8 mouse cellular contexts compared by ENCODE assay signal in genomic region chr16:70313496-70313885, GRCm38 (mm10). TPM values are rescaled to one million over a fixed set of nuclear protein-coding genes. Genes with fewer than 3 reads are reported as not detected.
DNase-seq lines count a peak whose midpoint lies in the region; ATAC-seq and TF ChIP-seq lines count a peak whose summit lies in the region.

No protein-coding gene starts in this region.

- no peak for ATAC-seq in heart, embryonic 14.5 days (ENCODE audit: insufficient number of reproducible peaks, insufficient read depth, low FRiP score, low read depth)
- ATAC-seq in heart, postnatal 0 days (ENCODE audit: insufficient read depth, low read depth) = no peak

- H3K9me3 ChIP-seq in heart, embryonic 14.5 days (ENCODE audit: control insufficient read depth, low read length) = no peaks in the 10 kb centered on the region
- H3K9me3 ChIP-seq in MEL (replicated peaks; ENCODE audit: insufficient read depth, low read length) = no peaks in the 10 kb centered on the region
- H3K9me3 ChIP-seq in heart, postnatal 0 days (replicated peaks; ENCODE audit: control insufficient read depth, low read length) = no peaks in the 10 kb centered on the region

- intact Hi-C loops in heart, postnatal 10 days (cut with DNase I) = loop anchor here (5.0 kb wide), 1 partner anchor 249 kb away; no protein-coding TSS in a partner anchor

- TF ChIP-seq POLR2A in MEL (IDR thresholded peaks at IDR 0.05; ENCODE audit: control insufficient read depth in 1 of 2, insufficient read depth in 1 of 2, low read depth in 1 of 2, low read length in 2 of 2, poor library complexity in 1 of 2) = no peak

- peak overlapping the region; percentile 81 to 98 for H3K27ac ChIP-seq in heart, embryonic 14.5 days (replicated peaks in 1 of 2; ENCODE audit: control insufficient read depth in 1 of 2, insufficient read depth in 1 of 2, low read depth in 2 of 2, low read length in 2 of 2)
- H3K27ac ChIP-seq in MEL (ENCODE audit: control insufficient read depth, low read depth, low read length) = peak overlapping the region; percentile 72
- peak overlapping the region; percentile 97 for H3K27ac ChIP-seq in heart, postnatal 0 days (ENCODE audit: low read depth)

- no peak for TF ChIP-seq EP300 in MEL (IDR thresholded peaks at IDR 0.05; ENCODE audit: low read depth in 1 of 2, low read length in 2 of 2)
- TF ChIP-seq EP300 in heart, postnatal 0 days (IDR thresholded peaks at IDR 0.05; ENCODE audit: low read depth) = no peak

- no peak for TF ChIP-seq CTCF in MEL (IDR thresholded peaks at IDR 0.05 in 2 of 3, conservative IDR thresholded peaks at IDR 0.05 in 1 of 3; ENCODE audit: control insufficient read depth in 1 of 3, insufficient read depth in 1 of 3, low read depth in 2 of 3, low read length in 3 of 3, poor library complexity in 1 of 3, severe bottlenecking in 1 of 3)
- TF ChIP-seq CTCF in heart, postnatal 0 days (IDR thresholded peaks at IDR 0.05; ENCODE audit: low read depth) = no peak; the same call in 1 of the 2 replicates

- no peak for DNase-seq in heart, postnatal 10 days
- DNase-seq in MEL (ENCODE audit: low read depth, low spot score) (no peak), adipocyte (ENCODE audit: low spot score) (no peak)
- no peak for DNase-seq in heart, postnatal 0 days (ENCODE audit: low spot score)
- peak; percentile 14 for DNase-seq in lung, postnatal 36 days
- no peak for DNase-seq in left cerebral cortex, adult 18-20 months (ENCODE audit: low spot score in 2 of 2)
- no peak for DNase-seq in layer of hippocampus, postnatal 25 days (ENCODE audit: extremely low spot score in 1 of 2, low spot score in 1 of 2)

- no peaks in the 10 kb centered on the region for H3K4me1 ChIP-seq in heart, embryonic 14.5 days (ENCODE audit: control insufficient read depth in 2 of 2, insufficient read depth in 2 of 2, low read length in 2 of 2)
- peaks cover 0 to 2% of the 10 kb centered on the region in 2 experiments; a peak in 1 of 4 replicates for H3K4me1 ChIP-seq in MEL (ENCODE audit: control insufficient read depth in 1 of 2, insufficient read depth in 2 of 2, low read length in 2 of 2)
- no peaks in the 10 kb centered on the region for H3K4me1 ChIP-seq in heart, postnatal 0 days (ENCODE audit: control insufficient read depth, insufficient read depth)

- TF ChIP-seq RAD21 in MEL (IDR thresholded peaks at IDR 0.05; ENCODE audit: low read depth, low read length) = no peak

- 4% methylated on average over 7 of the region's 7 CpGs for WGBS in heart, embryonic 14.5 days
- under 1% methylated on average over 7 of the region's 7 CpGs for WGBS in heart, postnatal 0 days

- H3K4me3 ChIP-seq in heart, embryonic 14.5 days (ENCODE audit: control insufficient read depth in 1 of 2, insufficient read depth in 1 of 2, low read depth in 1 of 2, low read length in 2 of 2) = peak overlapping the region; percentile 58 to 73
- peak overlapping the region; percentile 82 to 97 for H3K4me3 ChIP-seq in MEL (ENCODE audit: control insufficient read depth in 1 of 2, insufficient read depth in 1 of 2, low read depth in 2 of 2, low read length in 2 of 2)
- peak overlapping the region; percentile 72 for H3K4me3 ChIP-seq in heart, postnatal 0 days (ENCODE audit: low read depth, low read length)

- peak overlapping the region; percentile 91 for H3K9ac ChIP-seq in heart, embryonic 14.5 days (ENCODE audit: low read length)
- H3K9ac ChIP-seq in MEL (ENCODE audit: control insufficient read depth, low read depth, low read length, poor library complexity, severe bottlenecking) = peak overlapping the region; percentile 96
- peak overlapping the region; percentile 76 for H3K9ac ChIP-seq in heart, postnatal 0 days (replicated peaks; ENCODE audit: low read depth, low read length)

- H3K79me2 ChIP-seq in MEL (ENCODE audit: control insufficient read depth, insufficient read depth, low read length, poor library complexity) = peaks cover 2% of the 10 kb centered on the region; the same call in 1 of the 2 replicates

- H3K27me3 ChIP-seq in heart, embryonic 14.5 days (ENCODE audit: control insufficient read depth, insufficient read depth, low read length) = no peaks in the 10 kb centered on the region
- H3K27me3 ChIP-seq in MEL (ENCODE audit: control insufficient read depth in 1 of 2, insufficient read depth in 2 of 2, low read length in 2 of 2) = no peaks in the 10 kb centered on the region
- H3K27me3 ChIP-seq in heart, postnatal 0 days (ENCODE audit: control insufficient read depth, insufficient read depth, low read length) = no peaks in the 10 kb centered on the region

- H3K4me2 ChIP-seq in heart, embryonic 14.5 days (ENCODE audit: low read length) = peak overlapping the region; percentile 66
- peak overlapping the region; percentile 64 for H3K4me2 ChIP-seq in heart, postnatal 0 days (ENCODE audit: low read depth, low read length)

- no peaks in the 10 kb centered on the region for H3K36me3 ChIP-seq in heart, embryonic 14.5 days (ENCODE audit: control insufficient read depth, insufficient read depth, low read length)
- H3K36me3 ChIP-seq in MEL (ENCODE audit: control insufficient read depth in 1 of 2, insufficient read depth in 2 of 2, low read length in 2 of 2) = peaks cover 0 to 2% of the 10 kb centered on the region in 2 experiments; a peak in 1 of 4 replicates
- no peaks in the 10 kb centered on the region for H3K36me3 ChIP-seq in heart, postnatal 0 days (replicated peaks; ENCODE audit: control insufficient read depth, insufficient read depth, low read length)

TF ChIP-seq in MEL, 35 proteins besides CTCF, POLR2A, EP300 and RAD21:
- TF ChIP-seq MEF2A (IDR thresholded peaks at IDR 0.05; ENCODE audit: extremely low read depth, insufficient replicate concordance, low read depth, low read length, poor library complexity, severe bottlenecking) = no peak
- no peak for TF ChIP-seq E2F4 (IDR thresholded peaks at IDR 0.05; ENCODE audit: borderline replicate concordance, low read depth, low read length)
- 0 out of 2 replicates have a peak, but pooled peaks have one; percentile 10 for TF ChIP-seq ELF1 (IDR thresholded peaks at IDR 0.05; ENCODE audit: low read depth, low read length)
- TF ChIP-seq MXI1 (IDR thresholded peaks at IDR 0.05; ENCODE audit: low read depth, low read length) = no peak
- peak; percentile 61; the same call in 1 of the 2 replicates for TF ChIP-seq GATA1 (IDR thresholded peaks at IDR 0.05; ENCODE audit: low read depth, low read length)
- TF ChIP-seq TBP (IDR thresholded peaks at IDR 0.05; ENCODE audit: low read depth, low read length) = no peak
- no peak for TF ChIP-seq MYC (IDR thresholded peaks at IDR 0.05; ENCODE audit: low read depth, low read length)
- TF ChIP-seq TAL1 (IDR thresholded peaks at IDR 0.05; ENCODE audit: low read length) = no peak
- TF ChIP-seq GABPA (IDR thresholded peaks at IDR 0.05; ENCODE audit: low read depth, low read length) = peak; percentile 54; the same call in 1 of the 2 replicates
TF ChIP-seq in MEL: peak in this region for 3.

RNA-seq across cellular contexts. Expression of gene Gbe1, which starts 0.3 kb away (rescaled TPM):
- polyA plus RNA-seq in heart, embryonic 14.5 days (2014; fragmentation: Nextera tagmentation; extraction: Ambion mirVana) = 66.0 and 68.8 TPM in 2 replicates
- total RNA-seq in heart, postnatal 10 days (2021) = 10 to 100 TPM; 34.9 to 39.1 TPM
- 4.1 and 5.4 TPM in 2 replicates for total RNA-seq in MEL (2012; rRNA removed)
- polyA plus RNA-seq in MEL (2012; ENCODE audit: insufficient read depth in 1 of 2, insufficient read length in 2 of 2, low read depth in 1 of 2, low replicate concordance in 2 of 2, missing spikeins in 1 of 2) = 10 to 100 TPM in 1 of 2 experiments, not detected in 1; 12.0 TPM
- total RNA-seq in heart, postnatal 0 days (2014; rRNA removed; ENCODE audit: low replicate concordance) = 57.6 and 82.0 TPM in 2 replicates
- 64.7 and 72.4 TPM in 2 replicates for polyA plus RNA-seq in heart, postnatal 0 days (2015; fragmentation: Nextera tagmentation; extraction: Ambion mirVana)
- total RNA-seq in left cerebral cortex, adult 18-20 months (2021) = 1 to 10 TPM; 9.0 to 9.7 TPM
- 1 to 10 TPM; 7.0 to 8.8 TPM for total RNA-seq in layer of hippocampus, postnatal 25 days (2021)
